Mouse (Mus musculus) lung, adult 2 months (tissue): ENCODE data around the gene Fabp3. TPM values are rescaled to one million over a fixed set of nuclear protein-coding genes. Genes with fewer than 3 reads are reported as not detected.

Source experiments
- DNase-seq: peaks from one replicate; pipeline ENCODE4 v3.0.0; 2022
- H3K4me1 ChIP-seq: fragments of 200-500 bp; 2 replicates; pipeline ENCODE4 v1.6.1; 2011; ENCODE audit warnings: low read length; ENCODE audit not compliant: control insufficient read depth, insufficient read depth
- H3K4me3 ChIP-seq: fragments of 200-500 bp; replicated peaks from 2 replicates; pipeline ENCODE3; 2011; ENCODE audit warnings: low read depth, mild to moderate bottlenecking, control low read depth, low read length; ENCODE audit errors: extremely low read depth
- CTCF ChIP-seq: fragments of 200-500 bp; IDR thresholded peaks from 2 replicates; pipeline ENCODE4 v1.5.1; 2011; ENCODE audit warnings: mild to moderate bottlenecking, low read length, control low read depth; ENCODE audit not compliant: insufficient read depth
- POLR2A ChIP-seq: fragments of 200-500 bp; IDR thresholded peaks from 2 replicates; pipeline ENCODE4 v1.6.1; 2011; ENCODE audit warnings: low read depth, mild to moderate bottlenecking, control low read depth, low read length, borderline replicate concordance; ENCODE audit errors: extremely low read depth
- WGBS: fragments of 180-500 bp; shearing (Covaris S2); methylation state at CpG from one replicate; pipeline ENCODE4 v1.1.7; 2018; 5-methylcytosine and 5-hydroxymethylcytosine counted together
- polyA plus RNA-seq: library from polyadenylated mRNA; depleted of rRNA; stranded (reverse); fragments of >200 nt; gene quantifications from 2 replicates; pipeline ENCODE4 v1.2.3, GENCODE M21; 2012

The Fabp3 gene
- polyA plus RNA-seq, 1 experiment, result 75.4 TPM

DNA sequence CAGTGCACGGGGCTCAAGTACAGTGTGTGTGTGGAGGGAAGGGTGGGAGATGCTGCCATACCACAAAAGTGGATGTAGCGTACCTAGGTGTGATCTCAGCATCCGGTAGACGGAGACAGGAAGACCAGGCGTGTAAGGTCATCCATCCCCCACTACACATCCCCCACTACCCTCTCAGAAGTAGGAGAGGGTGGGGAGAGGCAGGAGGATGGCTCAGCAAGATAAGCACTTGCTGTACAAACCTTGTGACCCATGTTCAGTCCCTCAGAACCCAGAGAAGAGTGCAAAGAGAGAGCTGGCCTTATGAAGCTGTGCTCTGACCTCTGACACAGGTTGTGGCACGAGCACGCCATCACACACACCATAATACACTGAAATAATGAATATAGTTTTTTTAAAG lies 13.2 kb downstream of the Fabp3 start:
- WGBS, result 87% methylated on average over 7 of the region's 7 CpGs
- TF ChIP-seq CTCF, result no peak
- no peak for TF ChIP-seq POLR2A
- H3K4me3 ChIP-seq, result no peak overlapping the region
- no peaks in the 10 kb centered on the region for H3K4me1 ChIP-seq
- no peak for DNase-seq

GRCm38 (mm10) chr4:130322567-130322966 lies 14.2 kb downstream of the Fabp3 start:
- no peak for TF ChIP-seq CTCF
- no peak for TF ChIP-seq POLR2A
- Histone ChIP-seq H3K4me3 (no peak overlapping the region), H3K4me1 (no peaks in the 10 kb centered on the region)
- no peak for DNase-seq
- 76% methylated on average over 7 of the region's 7 CpGs for WGBS

DNA sequence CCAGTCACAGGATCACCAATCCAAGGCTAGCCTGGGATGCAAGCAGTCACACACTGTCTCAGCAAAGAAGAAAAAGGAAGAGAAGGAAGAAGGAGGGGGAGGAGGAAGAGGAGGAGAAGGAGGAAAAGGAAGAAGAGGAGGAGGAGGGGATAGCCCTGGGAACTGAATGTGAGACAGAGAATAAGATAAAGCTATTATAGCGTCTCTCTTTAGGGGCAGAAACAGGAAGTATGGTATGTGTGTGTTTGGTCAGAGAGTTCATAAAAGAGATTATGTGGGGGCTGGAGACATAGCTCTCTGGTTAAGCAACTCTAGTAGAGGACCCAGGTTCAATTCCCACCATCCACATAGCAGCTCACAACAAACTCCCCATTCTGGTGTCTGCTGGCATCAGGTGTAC lies 14.8 kb downstream of the Fabp3 start:
- H3K4me1 ChIP-seq, result no peaks in the 10 kb centered on the region
- no peak overlapping the region for H3K4me3 ChIP-seq
- WGBS, result 50% methylated on average over 1 of the region's 1 CpGs
- DNase-seq, result no peak
- TF ChIP-seq CTCF, result no peak

DNA sequence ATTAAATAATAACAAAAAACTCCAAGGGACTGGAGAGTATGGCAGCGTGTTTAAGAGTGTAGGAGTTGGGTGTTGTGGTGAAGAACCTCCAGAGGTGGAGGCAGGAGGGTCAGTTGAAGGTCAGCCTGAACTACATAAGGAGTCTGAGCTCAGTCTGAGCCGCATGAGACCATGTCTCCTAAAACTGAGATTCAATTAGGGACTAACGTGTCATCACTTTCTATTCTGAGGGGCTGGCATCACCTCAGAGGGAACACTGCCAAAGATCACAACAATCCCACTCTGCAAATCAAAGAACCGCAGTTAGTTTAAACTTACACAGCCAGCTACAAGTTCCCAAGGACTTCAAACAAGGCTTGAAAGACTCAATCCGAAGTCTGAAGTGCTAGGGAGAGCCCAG lies 15.2 kb downstream of the Fabp3 start:
- Histone ChIP-seq H3K4me3 (no peak overlapping the region), H3K4me1 (no peaks in the 10 kb centered on the region)
- no peak for TF ChIP-seq CTCF
- no peak for TF ChIP-seq POLR2A
- no peak for DNase-seq
- WGBS, result 39% methylated on average over 5 of the region's 5 CpGs

DNA sequence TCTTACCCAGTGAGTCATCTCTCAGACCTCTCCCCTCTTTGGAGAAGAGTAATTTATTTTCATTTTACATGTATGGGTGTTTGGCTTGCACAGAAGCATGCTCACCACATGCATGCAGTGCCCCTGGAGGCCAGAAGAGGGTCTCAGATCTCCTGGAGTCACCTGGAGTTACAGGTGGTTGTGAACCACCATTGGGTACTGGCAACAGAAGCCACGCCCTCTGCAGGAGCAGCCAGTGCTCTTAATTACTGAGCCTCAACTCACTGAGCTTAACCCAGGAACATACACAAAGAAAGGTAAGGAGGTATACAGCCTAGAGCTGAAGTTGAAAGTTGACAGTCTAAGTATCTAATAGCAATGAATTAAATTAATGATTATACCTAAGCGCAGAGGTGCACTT lies 17.1 kb downstream of the Fabp3 start:
- 100% methylated on average over 2 of the region's 2 CpGs for WGBS
- DNase-seq, result no peak
- Histone ChIP-seq H3K4me3 (no peak overlapping the region), H3K4me1 (no peaks in the 10 kb centered on the region)
- TF ChIP-seq CTCF, result no peak
- TF ChIP-seq POLR2A, result no peak

DNA sequence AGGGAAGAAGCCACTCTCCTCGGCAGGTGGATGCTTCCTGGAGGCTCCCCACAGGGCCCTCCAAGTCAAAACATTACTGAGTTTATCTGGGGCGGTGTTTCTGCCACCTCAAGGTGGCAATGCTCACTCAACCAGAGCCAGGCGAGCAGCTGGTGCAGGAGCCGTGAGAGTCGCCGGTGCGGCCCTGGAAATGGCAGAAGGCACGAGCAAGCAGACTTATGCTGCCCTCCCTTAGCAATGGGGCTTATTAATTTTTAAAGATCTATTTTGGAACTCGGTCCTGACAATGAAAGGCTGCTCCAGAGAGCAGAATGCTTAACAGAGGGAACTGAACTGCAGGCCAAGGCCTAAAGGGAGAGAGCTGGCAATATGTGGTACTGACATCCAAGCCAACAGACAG lies 19.0 kb downstream of the Fabp3 start:
- Histone ChIP-seq H3K4me1 (no peaks in the 10 kb centered on the region), H3K4me3 (no peak overlapping the region)
- TF ChIP-seq CTCF (no peak), POLR2A (no peak)
- DNase-seq, result no peak
- 82% methylated on average over 9 of the region's 9 CpGs for WGBS

- WGBS, result 78% methylated on average over 5 of the region's 5 CpGs
- Histone ChIP-seq H3K4me1 (no peaks in the 10 kb centered on the region), H3K4me3 (no peak overlapping the region)
- TF ChIP-seq CTCF, result no peak
- TF ChIP-seq POLR2A, result no peak
- no peak for DNase-seq
Measured at GRCm38 (mm10) chr4:130335867-130336266, 27.5 kb downstream of the Fabp3 start.

GRCm38 (mm10) chr4:130341691-130342090 lies 33.3 kb downstream of the Fabp3 start:
- Histone ChIP-seq H3K4me1 (no peaks in the 10 kb centered on the region), H3K4me3 (no peak overlapping the region)
- WGBS, result 25% methylated on average over 4 of the region's 4 CpGs
- peak; percentile 47 for DNase-seq
- 0 out of 2 replicates have a peak, but pooled peaks have one; percentile 10 for TF ChIP-seq CTCF
- TF ChIP-seq POLR2A, result no peak

GRCm38 (mm10) chr4:130349666-130350065 lies 41.3 kb downstream of the Fabp3 start:
- Histone ChIP-seq H3K4me1 (no peaks in the 10 kb centered on the region), H3K4me3 (no peak overlapping the region)
- TF ChIP-seq POLR2A (no peak), CTCF (peak; percentile 43)
- DNase-seq, result no peak
- WGBS, result 98% methylated on average over 6 of the region's 6 CpGs

DNA sequence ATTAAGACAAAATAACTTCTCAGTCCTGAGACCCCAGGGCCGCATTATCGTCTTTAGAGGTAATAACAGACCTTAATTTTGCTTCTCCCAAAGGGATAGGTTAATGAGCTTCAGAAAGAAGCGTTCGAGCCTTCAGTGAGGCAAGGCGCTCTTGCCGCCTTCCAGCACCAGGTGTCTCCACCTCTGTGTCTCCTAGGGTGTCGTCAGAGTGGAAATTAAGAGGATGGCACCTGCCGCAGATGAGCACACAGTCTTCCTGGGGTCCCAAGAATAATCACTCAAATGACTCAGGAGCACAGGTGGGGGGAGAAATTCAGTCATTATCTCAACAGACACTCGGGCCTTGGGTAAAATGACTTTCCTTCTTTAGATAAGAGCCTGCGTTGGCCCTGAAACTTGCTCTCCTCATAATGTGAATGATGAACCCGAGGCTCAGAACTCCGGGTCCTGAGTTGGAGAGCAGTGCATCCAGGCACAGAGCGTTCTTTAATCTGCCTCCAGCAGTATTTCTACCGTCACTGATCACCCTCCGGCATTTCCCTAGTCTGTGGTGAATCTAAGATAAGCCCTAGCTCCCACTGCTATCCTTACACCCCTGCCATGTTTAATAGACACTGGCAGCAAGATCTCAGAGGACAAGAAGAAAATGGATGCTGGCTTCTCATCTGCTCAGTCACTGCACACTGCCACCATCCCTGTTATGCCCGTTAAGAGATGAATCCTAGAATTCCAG lies 42.5 kb downstream of the Fabp3 start:
- WGBS, result 88% methylated on average over 16 of the region's 16 CpGs
- no peak overlapping the region for H3K4me3 ChIP-seq
- no peaks in the 10 kb centered on the region for H3K4me1 ChIP-seq
- DNase-seq, result no peak
- TF ChIP-seq CTCF (no peak), POLR2A (no peak)
